Mouse (Mus musculus): ENCODE results near the gene Gpr179.

- TF ChIP-seq POLR2A (IDR thresholded peaks at IDR 0.05; ENCODE audit: extremely low read depth, insufficient read depth, low read length), result no peak
- no peak for TF ChIP-seq CTCF (IDR thresholded peaks at IDR 0.05; ENCODE audit: low read depth, low read length)
These were observed 28.2 kb upstream of the Gpr179 start for GRCm38 (mm10) chr11:97380036-97380435.
